Mouse (Mus musculus) limb, embryonic 10.5 days (tissue): ENCODE measurements at regions not wholly inside any gene's neighbourhood (a gene's known extent, or its start where the extent isn't known, plus 50 kb on each side); places are given as distances from the start of the nearest gene placed in this dataset.

Experiments used
- DNase-seq: peaks from one replicate; pipeline ENCODE4 v3.0.0-alpha.2; 2017; ENCODE audit warnings: low spot score
- H3K27ac ChIP-seq: fragments of 300-500 bp; sonication (generic); 2 replicates; pipeline ENCODE4 v1.5.1; 2016; ENCODE audit warnings: mild to moderate bottlenecking
- H3K27me3 ChIP-seq: fragments of 300-500 bp; sonication (generic); 2 replicates; pipeline ENCODE4 v1.6.1; 2016; ENCODE audit warnings: low read depth, mild to moderate bottlenecking; ENCODE audit not compliant: poor library complexity, severe bottlenecking
- H3K36me3 ChIP-seq: fragments of 300-500 bp; sonication (generic); 2 replicates; pipeline ENCODE4 v1.6.1; 2016; ENCODE audit warnings: mild to moderate bottlenecking, moderate library complexity
- H3K4me1 ChIP-seq: fragments of 300-500 bp; sonication (generic); 2 replicates; pipeline ENCODE4 v1.6.1; 2016
- H3K4me3 ChIP-seq: fragments of 300-500 bp; sonication (generic); 2 replicates; pipeline ENCODE4 v1.5.1; 2016; ENCODE audit warnings: mild to moderate bottlenecking, moderate library complexity
- H3K9me3 ChIP-seq: fragments of 300-500 bp; sonication (generic); replicated peaks from 2 replicates; pipeline ENCODE4 v1.6.1; 2016; ENCODE audit warnings: mild to moderate bottlenecking
- WGBS: fragments of 180-500 bp; shearing (Covaris S2); methylation state at CpG from one replicate; pipeline ENCODE4 v1.1.7; 2016; 5-methylcytosine and 5-hydroxymethylcytosine counted together

GRCm38 (mm10) chr3:54443791-54444190 lies 82.9 kb downstream of the Postn start:
- 59% methylated on average over 1 of the region's 1 CpGs for WGBS
- H3K36me3 ChIP-seq: no peaks in the 10 kb centered on the region
- no peaks in the 10 kb centered on the region for H3K9me3 ChIP-seq
- no peaks in the 10 kb centered on the region for H3K27me3 ChIP-seq
- H3K27ac ChIP-seq: no peak overlapping the region
- DNase-seq: no peak
- H3K4me1 ChIP-seq: no peaks in the 10 kb centered on the region
- H3K4me3 ChIP-seq: no peak overlapping the region

DNA sequence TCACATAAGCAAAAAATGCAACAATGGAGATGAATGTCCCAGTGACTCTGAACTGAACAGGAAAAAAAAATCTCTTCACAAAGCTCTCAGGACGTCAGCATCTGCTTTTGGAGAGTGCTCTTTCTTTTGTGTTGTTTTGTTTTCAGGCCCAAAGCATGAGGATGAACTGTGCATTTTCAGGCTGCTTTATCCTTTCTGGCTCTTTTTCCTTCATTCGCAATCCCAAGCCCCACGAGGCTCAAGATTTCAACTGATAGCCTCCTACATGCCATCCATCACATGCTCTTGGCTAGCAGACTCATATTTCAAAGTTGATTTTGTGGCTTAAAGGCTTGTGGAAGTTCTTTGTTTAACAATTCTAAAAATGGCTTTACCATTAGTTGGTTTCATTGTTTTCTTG lies 86.0 kb downstream of the Postn start:
- 60% methylated on average over 3 of the region's 3 CpGs for WGBS
- H3K27me3 ChIP-seq: no peaks in the 10 kb centered on the region
- H3K4me3 ChIP-seq: no peak overlapping the region
- no peaks in the 10 kb centered on the region for H3K4me1 ChIP-seq
- no peaks in the 10 kb centered on the region for H3K36me3 ChIP-seq
- H3K9me3 ChIP-seq: no peaks in the 10 kb centered on the region
- DNase-seq: no peak
- H3K27ac ChIP-seq: no peak overlapping the region

DNA sequence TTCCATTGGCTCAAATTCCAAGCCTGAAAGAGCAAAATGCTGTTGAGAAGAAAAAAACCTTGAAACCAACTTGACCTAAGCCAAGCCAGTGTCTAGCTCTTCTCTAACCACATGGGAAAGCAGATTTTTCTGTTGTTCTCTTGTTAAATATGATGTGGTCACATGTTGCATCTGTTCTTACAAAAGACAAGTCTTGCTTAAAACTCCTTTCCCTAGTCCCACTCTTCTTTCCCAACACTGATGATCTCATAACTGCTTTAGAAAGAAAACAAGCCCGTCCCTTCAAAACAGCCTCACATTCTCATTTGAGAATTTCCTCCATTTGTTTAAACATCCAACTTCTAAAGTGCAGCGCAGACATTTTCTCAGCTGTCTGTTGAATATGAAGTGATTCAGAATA lies 96.5 kb downstream of the Postn start:
- peaks cover 5% of the 10 kb centered on the region; the same call in 1 of the 2 replicates for H3K4me1 ChIP-seq
- WGBS: 85% methylated on average over 2 of the region's 2 CpGs
- no peaks in the 10 kb centered on the region for H3K27me3 ChIP-seq
- H3K27ac ChIP-seq: no peak overlapping the region
- H3K4me3 ChIP-seq: no peak overlapping the region
- no peaks in the 10 kb centered on the region for H3K36me3 ChIP-seq
- DNase-seq: no peak
- H3K9me3 ChIP-seq: no peaks in the 10 kb centered on the region

DNA sequence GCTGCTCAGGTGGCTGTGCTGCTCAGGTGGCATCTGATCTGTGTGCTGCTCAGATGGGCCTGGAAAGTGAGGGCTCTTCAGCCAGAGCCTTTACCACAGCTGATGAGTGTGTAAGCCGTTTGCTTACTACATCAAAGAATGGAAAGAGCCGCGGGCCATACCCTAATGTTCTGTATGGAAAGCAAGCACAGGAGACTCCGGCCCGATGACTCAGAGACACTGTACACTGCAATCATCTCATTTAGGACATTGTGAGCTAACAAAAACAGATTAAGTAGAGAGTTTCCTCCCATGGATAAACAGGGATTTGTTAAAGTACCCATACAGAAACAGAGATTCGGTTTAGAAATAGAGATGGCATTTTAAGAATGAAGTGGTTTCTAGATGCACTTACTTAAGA lies 100.5 kb downstream of the Postn start:
- Histone ChIP-seq H3K27me3 (no peaks in the 10 kb centered on the region), H3K36me3 (no peaks in the 10 kb centered on the region), H3K4me3 (no peak overlapping the region), H3K27ac (no peak overlapping the region), H3K4me1 (peaks cover 5% of the 10 kb centered on the region; the same call in 1 of the 2 replicates), H3K9me3 (no peaks in the 10 kb centered on the region)
- DNase-seq: no peak
- 97% methylated on average over 6 of the region's 6 CpGs for WGBS

DNA sequence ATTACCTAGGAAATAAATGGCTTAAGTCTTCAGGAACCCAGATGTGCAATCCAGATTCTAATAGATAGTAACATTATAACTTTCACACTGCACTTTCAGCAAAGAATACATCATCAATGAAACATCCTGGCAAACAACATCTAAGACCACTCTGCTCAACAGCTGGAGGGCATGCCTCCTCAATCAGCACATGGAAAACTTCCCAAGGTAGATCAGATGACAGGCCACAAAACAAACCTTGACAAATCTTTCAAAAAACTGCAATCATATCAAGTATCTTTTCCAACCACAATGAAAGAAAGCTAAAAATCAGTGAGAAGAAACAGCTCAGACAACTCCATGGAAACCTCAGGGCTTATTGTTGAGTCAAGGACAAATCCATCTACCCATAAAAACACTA lies 105.2 kb downstream of the Postn start:
- Histone ChIP-seq H3K27ac (no peak overlapping the region), H3K9me3 (no peaks in the 10 kb centered on the region), H3K4me1 (peaks cover 5% of the 10 kb centered on the region; the same call in 1 of the 2 replicates), H3K4me3 (no peak overlapping the region), H3K27me3 (no peaks in the 10 kb centered on the region), H3K36me3 (no peaks in the 10 kb centered on the region)
- no peak for DNase-seq

DNA sequence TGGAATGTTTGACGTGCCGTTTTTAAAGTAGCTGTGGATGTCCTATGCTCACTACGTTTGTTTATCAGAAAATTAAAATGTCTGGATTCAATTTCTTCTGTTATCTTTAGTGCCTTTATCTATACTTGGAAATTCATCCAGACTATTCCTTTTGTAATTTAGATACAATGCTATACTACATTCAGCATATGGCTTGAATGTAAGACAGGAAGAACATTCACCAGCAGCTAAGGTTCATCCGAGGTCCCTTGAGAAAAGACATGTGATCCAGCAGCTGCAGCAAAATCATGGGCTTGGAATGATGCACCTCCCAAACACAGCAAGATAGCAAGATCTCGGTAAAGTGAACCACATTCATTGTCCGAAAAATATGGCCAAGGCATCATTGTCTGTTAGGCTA lies 113.3 kb downstream of the Postn start:
- no peaks in the 10 kb centered on the region for H3K27me3 ChIP-seq
- 90% methylated on average over 6 of the region's 6 CpGs for WGBS
- no peak overlapping the region for H3K4me3 ChIP-seq
- H3K9me3 ChIP-seq: no peaks in the 10 kb centered on the region
- peaks cover 16% of the 10 kb centered on the region for H3K4me1 ChIP-seq
- no peaks in the 10 kb centered on the region for H3K36me3 ChIP-seq
- no peak overlapping the region for H3K27ac ChIP-seq
- DNase-seq: no peak

DNA sequence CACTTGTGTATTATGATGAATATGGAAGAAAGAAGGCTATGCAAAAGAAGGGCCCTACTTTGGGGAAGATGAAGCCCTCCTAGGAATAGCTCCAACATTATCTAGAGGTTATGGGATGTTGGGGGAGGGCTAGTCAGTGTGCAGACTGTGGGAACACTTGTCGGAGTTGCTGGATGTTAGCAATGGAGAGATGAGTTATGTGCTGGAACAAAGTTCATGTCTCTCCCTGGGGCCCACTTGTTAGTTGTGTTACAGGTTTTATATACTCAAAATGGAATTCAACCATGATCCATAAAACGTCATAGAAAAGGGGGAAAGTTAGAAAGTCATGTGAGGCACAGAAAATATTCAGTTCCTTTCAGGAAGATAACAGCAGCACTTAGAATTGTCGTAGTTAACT lies 115.0 kb downstream of the Postn start:
- H3K36me3 ChIP-seq: no peaks in the 10 kb centered on the region

GRCm38 (mm10) chr3:54477986-54478385 lies 117.1 kb downstream of the Postn start:
- Histone ChIP-seq H3K27me3 (no peaks in the 10 kb centered on the region), H3K9me3 (no peaks in the 10 kb centered on the region), H3K36me3 (no peaks in the 10 kb centered on the region), H3K4me3 (no peak overlapping the region), H3K27ac (no peak overlapping the region), H3K4me1 (peaks cover 16% of the 10 kb centered on the region)
- DNase-seq: no peak
- 73% methylated on average over 4 of the region's 4 CpGs for WGBS

More for the DNA sequence above, 115.0 kb downstream of the Postn start:
- no peak overlapping the region for H3K4me3 ChIP-seq
- no peaks in the 10 kb centered on the region for H3K9me3 ChIP-seq
- no peaks in the 10 kb centered on the region for H3K27me3 ChIP-seq
- 82% methylated on average over 3 of the region's 3 CpGs for WGBS
- no peak overlapping the region for H3K27ac ChIP-seq
- no peak for DNase-seq
- peaks cover 16% of the 10 kb centered on the region for H3K4me1 ChIP-seq

- Histone ChIP-seq H3K36me3 (no peaks in the 10 kb centered on the region), H3K27ac (no peak overlapping the region), H3K27me3 (no peaks in the 10 kb centered on the region), H3K4me3 (no peak overlapping the region), H3K9me3 (no peaks in the 10 kb centered on the region), H3K4me1 (peaks cover 16% of the 10 kb centered on the region)
- no peak for DNase-seq
- WGBS: 93% methylated on average over 6 of the region's 6 CpGs
Observed at GRCm38 (mm10) chr3:54480251-54480650, 119.3 kb downstream of the Postn start.

DNA sequence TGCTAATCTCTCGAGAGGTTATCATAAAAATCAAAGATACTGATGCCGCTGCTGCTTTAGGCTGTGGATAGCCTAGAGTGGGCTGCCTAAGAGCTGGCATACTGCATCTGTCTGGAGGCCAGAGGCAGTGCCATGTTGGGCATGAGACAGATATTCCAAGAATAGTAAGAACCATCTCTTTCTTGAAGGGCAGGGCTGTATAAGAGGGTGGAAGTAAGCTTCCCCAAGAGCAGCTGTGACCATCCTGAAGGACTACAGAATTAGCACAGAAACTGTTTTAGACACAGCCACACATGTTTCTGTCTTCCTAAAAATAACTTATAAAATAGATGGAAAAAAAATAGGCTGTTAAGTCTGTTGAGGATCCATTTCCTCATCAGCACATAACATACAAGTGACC lies 126.4 kb downstream of the Postn start:
- Histone ChIP-seq H3K4me1 (no peaks in the 10 kb centered on the region), H3K27me3 (no peaks in the 10 kb centered on the region), H3K27ac (no peak overlapping the region), H3K4me3 (no peak overlapping the region), H3K36me3 (no peaks in the 10 kb centered on the region), H3K9me3 (no peaks in the 10 kb centered on the region)
- DNase-seq: no peak
- WGBS: 96% methylated on average over 2 of the region's 2 CpGs

DNA sequence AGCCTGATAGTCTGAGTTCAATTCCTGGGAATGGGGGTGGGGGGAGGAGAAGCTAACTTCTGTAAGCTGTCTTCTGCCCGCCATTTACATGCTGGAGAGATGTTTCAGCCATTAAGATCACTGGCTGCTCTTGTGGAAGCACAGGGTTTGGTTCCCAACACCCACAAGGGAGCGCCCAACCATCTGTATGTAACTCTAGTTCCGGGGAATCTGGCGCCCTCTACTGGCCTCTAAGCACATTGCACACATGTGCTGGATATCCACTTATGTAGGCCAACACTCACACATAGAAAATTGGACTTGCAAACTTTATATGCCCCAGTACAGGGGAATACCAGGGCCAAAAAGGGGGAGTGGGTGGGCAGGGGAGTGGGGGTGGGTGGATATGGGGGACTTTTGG lies 126.9 kb downstream of the Postn start:
- 72% methylated on average over 4 of the region's 4 CpGs for WGBS
- H3K27me3 ChIP-seq: no peaks in the 10 kb centered on the region

GRCm38 (mm10) chr3:54490249-54490900 lies 129.5 kb downstream of the Postn start:
- WGBS: 85% methylated on average over 5 of the region's 5 CpGs
- Histone ChIP-seq H3K9me3 (no peaks in the 10 kb centered on the region), H3K27ac (no peak overlapping the region), H3K4me1 (no peaks in the 10 kb centered on the region), H3K27me3 (no peaks in the 10 kb centered on the region), H3K4me3 (no peak overlapping the region), H3K36me3 (no peaks in the 10 kb centered on the region)
- DNase-seq: no peak

More for the DNA sequence above, 126.9 kb downstream of the Postn start:
- Histone ChIP-seq H3K4me3 (no peak overlapping the region), H3K36me3 (no peaks in the 10 kb centered on the region), H3K4me1 (no peaks in the 10 kb centered on the region), H3K9me3 (no peaks in the 10 kb centered on the region), H3K27ac (no peak overlapping the region)
- DNase-seq: no peak

DNA sequence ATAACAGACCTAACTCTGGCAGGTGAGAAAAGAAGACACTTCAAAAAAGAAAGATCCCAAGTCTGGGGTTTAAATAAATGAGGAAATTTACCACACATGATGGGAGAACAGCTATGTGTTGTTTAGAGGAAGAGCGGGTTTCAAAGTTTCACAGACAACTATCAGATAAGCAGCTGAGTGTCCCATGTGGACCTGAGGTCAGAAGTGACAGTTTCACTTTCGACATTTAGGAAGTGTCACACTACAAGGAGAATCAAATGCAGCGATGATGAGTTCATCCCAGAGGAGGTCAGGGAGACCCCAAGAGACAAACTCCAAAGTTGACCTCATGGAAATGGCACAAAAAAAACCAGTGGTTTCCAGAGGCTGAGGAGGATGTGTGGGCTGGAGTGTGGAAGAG lies 132.7 kb downstream of the Postn start:
- 86% methylated on average over 3 of the region's 3 CpGs for WGBS
- H3K36me3 ChIP-seq: no peaks in the 10 kb centered on the region
- no peak for DNase-seq
- H3K27ac ChIP-seq: no peak overlapping the region
- H3K4me3 ChIP-seq: no peak overlapping the region
- H3K9me3 ChIP-seq: no peaks in the 10 kb centered on the region
- H3K27me3 ChIP-seq: no peaks in the 10 kb centered on the region
- H3K4me1 ChIP-seq: no peaks in the 10 kb centered on the region

DNA sequence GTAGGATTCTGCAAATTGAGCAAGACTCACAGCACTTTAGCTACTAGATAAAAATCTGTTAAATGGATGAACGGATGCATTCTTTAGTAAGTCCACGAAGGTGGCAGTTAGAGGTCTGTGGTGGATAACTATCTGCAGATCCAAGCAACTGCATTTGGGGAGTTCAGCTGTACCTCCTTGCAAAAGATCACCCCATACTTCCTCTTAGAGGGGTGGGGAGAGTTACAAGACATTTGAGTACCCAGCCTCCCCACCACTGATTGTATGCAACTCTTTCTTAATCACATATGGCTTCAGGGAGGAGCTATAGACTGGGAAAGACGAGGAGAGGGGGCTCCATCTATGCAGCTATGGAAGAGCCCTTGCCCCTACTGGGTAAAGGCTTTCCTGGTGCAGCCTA lies 144.1 kb downstream of the Postn start:
- no peaks in the 10 kb centered on the region for H3K27me3 ChIP-seq
- whole genome bisulfite sequencing: 84% methylated on average over 3 of the region's 3 CpGs
- no peak for DNase-seq
- no peak overlapping the region for H3K4me3 ChIP-seq
- no peaks in the 10 kb centered on the region for H3K4me1 ChIP-seq
- no peaks in the 10 kb centered on the region for H3K9me3 ChIP-seq
- H3K36me3 ChIP-seq: no peaks in the 10 kb centered on the region
- no peak overlapping the region for H3K27ac ChIP-seq
